Mouse (Mus musculus): ENCODE results near the gene Cxcr2. TPM values are rescaled to one million over a fixed set of nuclear protein-coding genes. Genes with fewer than 3 reads are reported as not detected.
A peak's percentile ranks its signal among the peaks of the same experiment; 100 is the strongest.

Cxcr2 gene
- polyA plus RNA-seq, 1 experiment: 0.27 TPM

- H3K9me3 ChIP-seq (replicated peaks; ENCODE audit: control insufficient read depth, insufficient read depth, low read length, poor library complexity, severe bottlenecking): no peaks in the 10 kb centered on the region
- H3K36me3 ChIP-seq (ENCODE audit: control insufficient read depth, insufficient read depth, low read length, poor library complexity, severe bottlenecking): no peaks in the 10 kb centered on the region
- H3K4me1 ChIP-seq (ENCODE audit: control insufficient read depth, insufficient read depth, low read length): no peaks in the 10 kb centered on the region
- H3K27me3 ChIP-seq (ENCODE audit: control insufficient read depth, insufficient read depth, low read length, poor library complexity, severe bottlenecking): no peaks in the 10 kb centered on the region
- no peak overlapping the region for H3K27ac ChIP-seq (ENCODE audit: insufficient read depth, low read length)
- no peak overlapping the region for H3K9ac ChIP-seq (ENCODE audit: low read depth, poor library complexity, severe bottlenecking)
- no peak for TF ChIP-seq CTCF (IDR thresholded peaks at IDR 0.05; ENCODE audit: low read depth, low read length)
- TF ChIP-seq EP300 (IDR thresholded peaks at IDR 0.05; ENCODE audit: insufficient read depth, low read depth, low read length): no peak
- no peak for TF ChIP-seq POLR2A (IDR thresholded peaks at IDR 0.05; ENCODE audit: insufficient read depth, low read length)
- H3K4me3 ChIP-seq (ENCODE audit: low read depth, low read length): no peak overlapping the region
Observed at GRCm38 (mm10) chr1:74196621-74197419, 43.0 kb downstream of the Cxcr2 start.

- Histone ChIP-seq H3K4me3 (ENCODE audit: low read depth, low read length) (no peak overlapping the region), H3K27me3 (ENCODE audit: control insufficient read depth, insufficient read depth, low read length, poor library complexity, severe bottlenecking) (no peaks in the 10 kb centered on the region), H3K9me3 (replicated peaks; ENCODE audit: control insufficient read depth, insufficient read depth, low read length, poor library complexity, severe bottlenecking) (no peaks in the 10 kb centered on the region), H3K4me1 (ENCODE audit: control insufficient read depth, insufficient read depth, low read length) (no peaks in the 10 kb centered on the region), H3K9ac (ENCODE audit: low read depth, poor library complexity, severe bottlenecking) (no peak overlapping the region), H3K27ac (ENCODE audit: insufficient read depth, low read length) (no peak overlapping the region), H3K36me3 (ENCODE audit: control insufficient read depth, insufficient read depth, low read length, poor library complexity, severe bottlenecking) (no peaks in the 10 kb centered on the region)
- TF ChIP-seq EP300 (IDR thresholded peaks at IDR 0.05; ENCODE audit: insufficient read depth, low read depth, low read length): no peak
Observed at GRCm38 (mm10) chr1:74197726-74198470, 44.1 kb downstream of the Cxcr2 start.

- TF ChIP-seq EP300 (IDR thresholded peaks at IDR 0.05; ENCODE audit: insufficient read depth, low read depth, low read length): no peak
- no peak for TF ChIP-seq POLR2A (IDR thresholded peaks at IDR 0.05; ENCODE audit: insufficient read depth, low read length)
- TF ChIP-seq CTCF (IDR thresholded peaks at IDR 0.05; ENCODE audit: low read depth, low read length): no peak
- no peaks in the 10 kb centered on the region for H3K36me3 ChIP-seq (ENCODE audit: control insufficient read depth, insufficient read depth, low read length, poor library complexity, severe bottlenecking)
- no peak overlapping the region for H3K27ac ChIP-seq (ENCODE audit: insufficient read depth, low read length)
- H3K9ac ChIP-seq (ENCODE audit: low read depth, poor library complexity, severe bottlenecking): no peak overlapping the region
- H3K4me1 ChIP-seq (ENCODE audit: control insufficient read depth, insufficient read depth, low read length): no peaks in the 10 kb centered on the region
- no peaks in the 10 kb centered on the region for H3K27me3 ChIP-seq (ENCODE audit: control insufficient read depth, insufficient read depth, low read length, poor library complexity, severe bottlenecking)
- no peak overlapping the region for H3K4me3 ChIP-seq (ENCODE audit: low read depth, low read length)
- H3K9me3 ChIP-seq (replicated peaks; ENCODE audit: control insufficient read depth, insufficient read depth, low read length, poor library complexity, severe bottlenecking): no peaks in the 10 kb centered on the region
Observed at GRCm38 (mm10) chr1:74199046-74199445, 45.3 kb downstream of the Cxcr2 start.

- H3K4me3 ChIP-seq (ENCODE audit: low read depth, low read length): no peak overlapping the region
- H3K36me3 ChIP-seq (ENCODE audit: control insufficient read depth, insufficient read depth, low read length, poor library complexity, severe bottlenecking): no peaks in the 10 kb centered on the region
- H3K9me3 ChIP-seq (replicated peaks; ENCODE audit: control insufficient read depth, insufficient read depth, low read length, poor library complexity, severe bottlenecking): no peaks in the 10 kb centered on the region
- no peaks in the 10 kb centered on the region for H3K4me1 ChIP-seq (ENCODE audit: control insufficient read depth, insufficient read depth, low read length)
- no peak for TF ChIP-seq EP300 (IDR thresholded peaks at IDR 0.05; ENCODE audit: insufficient read depth, low read depth, low read length)
- TF ChIP-seq POLR2A (IDR thresholded peaks at IDR 0.05; ENCODE audit: insufficient read depth, low read length): no peak
- TF ChIP-seq CTCF (IDR thresholded peaks at IDR 0.05; ENCODE audit: low read depth, low read length): no peak
- H3K27me3 ChIP-seq (ENCODE audit: control insufficient read depth, insufficient read depth, low read length, poor library complexity, severe bottlenecking): no peaks in the 10 kb centered on the region
- no peak overlapping the region for H3K9ac ChIP-seq (ENCODE audit: low read depth, poor library complexity, severe bottlenecking)
- H3K27ac ChIP-seq (ENCODE audit: insufficient read depth, low read length): no peak overlapping the region
Observed at GRCm38 (mm10) chr1:74201048-74201844, 47.5 kb downstream of the Cxcr2 start.

- Histone ChIP-seq H3K27me3 (ENCODE audit: control insufficient read depth, insufficient read depth, low read length, poor library complexity, severe bottlenecking) (no peaks in the 10 kb centered on the region), H3K9ac (ENCODE audit: low read depth, poor library complexity, severe bottlenecking) (no peak overlapping the region), H3K9me3 (replicated peaks; ENCODE audit: control insufficient read depth, insufficient read depth, low read length, poor library complexity, severe bottlenecking) (no peaks in the 10 kb centered on the region), H3K36me3 (ENCODE audit: control insufficient read depth, insufficient read depth, low read length, poor library complexity, severe bottlenecking) (no peaks in the 10 kb centered on the region), H3K27ac (ENCODE audit: insufficient read depth, low read length) (no peak overlapping the region), H3K4me1 (ENCODE audit: control insufficient read depth, insufficient read depth, low read length) (no peaks in the 10 kb centered on the region), H3K4me3 (ENCODE audit: low read depth, low read length) (no peak overlapping the region)
- TF ChIP-seq EP300 (IDR thresholded peaks at IDR 0.05; ENCODE audit: insufficient read depth, low read depth, low read length) (no peak), CTCF (IDR thresholded peaks at IDR 0.05; ENCODE audit: low read depth, low read length) (peak; percentile 15)
Observed at GRCm38 (mm10) chr1:74203457-74203856, 49.7 kb downstream of the Cxcr2 start.
